Mouse (Mus musculus): Measurements from ENCODE around the gene Ppan. TPM values are rescaled to one million over a fixed set of nuclear protein-coding genes. Genes with fewer than 3 reads are reported as not detected.

Ppan gene
- total and polyA plus RNA-seq, 2 experiments from 2014 or later: 16.9 to 17.4 TPM

- no peak overlapping the region for H3K27ac ChIP-seq (ENCODE audit: low read depth)
- no peaks in the 10 kb centered on the region for H3K4me1 ChIP-seq (ENCODE audit: control insufficient read depth, insufficient read depth)
- no peak for ATAC-seq (ENCODE audit: insufficient read depth, low read depth)
- H3K9ac ChIP-seq (replicated peaks; ENCODE audit: low read depth, low read length): no peak overlapping the region
- H3K9me3 ChIP-seq (replicated peaks; ENCODE audit: control insufficient read depth, low read length): no peaks in the 10 kb centered on the region
- no peak for DNase-seq (ENCODE audit: low spot score)
- no peak overlapping the region for H3K4me2 ChIP-seq (ENCODE audit: low read depth, low read length)
- TF ChIP-seq EP300 (IDR thresholded peaks at IDR 0.05; ENCODE audit: low read depth): no peak
- no peak for TF ChIP-seq CTCF (IDR thresholded peaks at IDR 0.05; ENCODE audit: low read depth)
- no peaks in the 10 kb centered on the region for H3K36me3 ChIP-seq (replicated peaks; ENCODE audit: control insufficient read depth, insufficient read depth, low read length)
- H3K4me3 ChIP-seq (ENCODE audit: low read depth, low read length): no peak overlapping the region
- no peaks in the 10 kb centered on the region for H3K27me3 ChIP-seq (ENCODE audit: control insufficient read depth, insufficient read depth, low read length)
- 70% methylated on average over 9 of the region's 9 CpGs for WGBS
These were observed 11.5 kb upstream of the Ppan start for GRCm38 (mm10) chr9:20876318-20877117.

GRCm38 (mm10) chr9:20877118-20878040 is 10.6 kb upstream of the Ppan start:
- ATAC-seq (ENCODE audit: insufficient read depth, low read depth): peak; percentile 0; the same call in 1 of the 2 replicates

GRCm38 (mm10) chr9:20878041-20878709 is 9.8 kb upstream of the Ppan start:
- Histone ChIP-seq H3K36me3 (replicated peaks; ENCODE audit: control insufficient read depth, insufficient read depth, low read length) (no peaks in the 10 kb centered on the region), H3K9me3 (replicated peaks; ENCODE audit: control insufficient read depth, low read length) (no peaks in the 10 kb centered on the region), H3K27ac (ENCODE audit: low read depth) (peak overlapping the region; percentile 89), H3K4me3 (ENCODE audit: low read depth, low read length) (peak overlapping the region; percentile 38), H3K4me1 (ENCODE audit: control insufficient read depth, insufficient read depth) (no peaks in the 10 kb centered on the region), H3K9ac (replicated peaks; ENCODE audit: low read depth, low read length) (peak overlapping the region; percentile 52), H3K4me2 (ENCODE audit: low read depth, low read length) (peak overlapping the region; percentile 65), H3K27me3 (ENCODE audit: control insufficient read depth, insufficient read depth, low read length) (no peaks in the 10 kb centered on the region)
- peak; percentile 93 for ATAC-seq (ENCODE audit: insufficient read depth, low read depth)
- peak; percentile 98 for DNase-seq (ENCODE audit: low spot score)
- TF ChIP-seq CTCF (IDR thresholded peaks at IDR 0.05; ENCODE audit: low read depth) (peak; percentile 82), EP300 (IDR thresholded peaks at IDR 0.05; ENCODE audit: low read depth) (no peak)
- under 1% methylated on average over 69 of the region's 69 CpGs for WGBS

More at GRCm38 (mm10) chr9:20877118-20878040, 10.6 kb upstream of the Ppan start:
- DNase-seq (ENCODE audit: low spot score): no peak
- no peak overlapping the region for H3K9ac ChIP-seq (replicated peaks; ENCODE audit: low read depth, low read length)
- H3K4me2 ChIP-seq (ENCODE audit: low read depth, low read length): peak overlapping the region; percentile 65
- no peaks in the 10 kb centered on the region for H3K36me3 ChIP-seq (replicated peaks; ENCODE audit: control insufficient read depth, insufficient read depth, low read length)
- WGBS: 35% methylated on average over 14 of the region's 14 CpGs
- H3K27me3 ChIP-seq (ENCODE audit: control insufficient read depth, insufficient read depth, low read length): no peaks in the 10 kb centered on the region
- H3K27ac ChIP-seq (ENCODE audit: low read depth): peak overlapping the region; percentile 49
- TF ChIP-seq CTCF (IDR thresholded peaks at IDR 0.05; ENCODE audit: low read depth): no peak
- TF ChIP-seq EP300 (IDR thresholded peaks at IDR 0.05; ENCODE audit: low read depth): no peak
- H3K9me3 ChIP-seq (replicated peaks; ENCODE audit: control insufficient read depth, low read length): no peaks in the 10 kb centered on the region
- H3K4me3 ChIP-seq (ENCODE audit: low read depth, low read length): peak overlapping the region; percentile 38
- no peaks in the 10 kb centered on the region for H3K4me1 ChIP-seq (ENCODE audit: control insufficient read depth, insufficient read depth)

DNA sequence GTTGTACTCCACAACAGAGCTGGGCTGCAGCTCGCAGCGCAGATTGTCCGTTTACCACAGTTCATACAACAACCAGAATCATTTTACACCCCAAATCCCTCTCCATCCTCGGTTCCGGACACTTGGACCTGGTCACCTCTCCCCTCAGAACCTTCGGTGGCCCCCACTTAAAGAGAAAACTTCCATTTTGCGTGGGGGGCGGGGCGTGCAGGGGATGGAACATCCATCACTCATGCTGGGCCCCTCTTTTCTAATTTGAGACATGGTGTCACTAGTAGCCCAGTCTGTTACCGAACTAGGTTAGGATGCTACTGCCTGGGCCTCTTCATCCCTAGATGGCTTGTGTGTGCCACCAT is 9.3 kb upstream of the Ppan start:
- H3K36me3 ChIP-seq (replicated peaks; ENCODE audit: control insufficient read depth, insufficient read depth, low read length): no peaks in the 10 kb centered on the region
- H3K27me3 ChIP-seq (ENCODE audit: control insufficient read depth, insufficient read depth, low read length): no peaks in the 10 kb centered on the region
- no peak for TF ChIP-seq CTCF (IDR thresholded peaks at IDR 0.05; ENCODE audit: low read depth)
- no peak for TF ChIP-seq EP300 (IDR thresholded peaks at IDR 0.05; ENCODE audit: low read depth)
- H3K4me3 ChIP-seq (ENCODE audit: low read depth, low read length): peak overlapping the region; percentile 38
- no peaks in the 10 kb centered on the region for H3K4me1 ChIP-seq (ENCODE audit: control insufficient read depth, insufficient read depth)
- no peaks in the 10 kb centered on the region for H3K9me3 ChIP-seq (replicated peaks; ENCODE audit: control insufficient read depth, low read length)
- 21% methylated on average over 10 of the region's 10 CpGs for WGBS
- peak overlapping the region; percentile 65 for H3K4me2 ChIP-seq (ENCODE audit: low read depth, low read length)
- H3K27ac ChIP-seq (ENCODE audit: low read depth): peak overlapping the region; percentile 89
- ATAC-seq (ENCODE audit: insufficient read depth, low read depth) (no peak), DNase-seq (ENCODE audit: low spot score) (no peak)
- peak overlapping the region; percentile 52 for H3K9ac ChIP-seq (replicated peaks; ENCODE audit: low read depth, low read length)

GRCm38 (mm10) chr9:20879097-20879792 is 8.7 kb upstream of the Ppan start, which contains the start of gene Angptl6:
Gene Angptl6 (minus strand): TSS chr9:20879727.
- Histone ChIP-seq H3K9me3 (replicated peaks; ENCODE audit: control insufficient read depth, low read length) (no peaks in the 10 kb centered on the region), H3K27me3 (ENCODE audit: control insufficient read depth, insufficient read depth, low read length) (no peaks in the 10 kb centered on the region), H3K4me2 (ENCODE audit: low read depth, low read length) (peak within 1 kb of the TSS; percentile 65), H3K27ac (ENCODE audit: low read depth) (peak within 1 kb of the TSS; percentile 89), H3K4me3 (ENCODE audit: low read depth, low read length) (peak within 1 kb of the TSS; percentile 38), H3K9ac (replicated peaks; ENCODE audit: low read depth, low read length) (peak within 1 kb of the TSS; percentile 52), H3K4me1 (ENCODE audit: control insufficient read depth, insufficient read depth) (no peaks in the 10 kb centered on the region), H3K36me3 (replicated peaks; ENCODE audit: control insufficient read depth, insufficient read depth, low read length) (no peaks in the 10 kb centered on the region)
- 90% methylated on average over 13 of the region's 13 CpGs for WGBS
- DNase-seq (ENCODE audit: low spot score) (no peak), ATAC-seq (ENCODE audit: insufficient read depth, low read depth) (no peak)
- no peak for TF ChIP-seq EP300 (IDR thresholded peaks at IDR 0.05; ENCODE audit: low read depth)
- no peak for TF ChIP-seq CTCF (IDR thresholded peaks at IDR 0.05; ENCODE audit: low read depth)
